Mouse (Mus musculus) gastrocnemius, postnatal 25 days (tissue): ENCODE measurements around the gene Rapgef1. TPM values are rescaled to one million over a fixed set of nuclear protein-coding genes. Genes with fewer than 3 reads are reported as not detected.
"Not testable (repeated sequence)": the region's sequence is repeated elsewhere in the genome, so short reads cannot be mapped to it uniquely, and the experiment has no call there.

Experiments used
- DNase-seq: peaks from one replicate; pipeline ENCODE4 v3.0.0; 2022
- total RNA-seq, 2 experiments: library from RNA; stranded (reverse); gene quantifications; 1 replicate in 1 of 2; 2 replicates in 1 of 2; pipeline ENCODE4 v1.2.3; 2021

The Rapgef1 gene
- total RNA-seq, 2 experiments from 2014 or later = 102 to 112 TPM

- no peak for DNase-seq
Measured at GRCm38 (mm10) chr2:29623247-29624090, 3.9 kb downstream of the Rapgef1 start.

- DNase-seq = no peak
Measured at GRCm38 (mm10) chr2:29624091-29624608, 4.6 kb downstream of the Rapgef1 start.

- peak; percentile 88 for DNase-seq
Measured at GRCm38 (mm10) chr2:29624739-29625138, 5.2 kb downstream of the Rapgef1 start.

- no peak for DNase-seq
Measured at GRCm38 (mm10) chr2:29625573-29626200, 6.2 kb downstream of the Rapgef1 start.

- no peak for DNase-seq
Measured at GRCm38 (mm10) chr2:29627337-29627736, 7.8 kb downstream of the Rapgef1 start.

GRCm38 (mm10) chr2:29628186-29628585 is 8.7 kb downstream of the Rapgef1 start:
- no peak for DNase-seq

GRCm38 (mm10) chr2:29628763-29629181 is 9.3 kb downstream of the Rapgef1 start:
- DNase-seq = no peak

GRCm38 (mm10) chr2:29629311-29629710 is 9.8 kb downstream of the Rapgef1 start:
- DNase-seq = no peak

- DNase-seq = no peak
Measured at GRCm38 (mm10) chr2:29630141-29630771, 10.7 kb downstream of the Rapgef1 start.

GRCm38 (mm10) chr2:29631020-29631419 is 11.5 kb downstream of the Rapgef1 start:
- no peak for DNase-seq

- DNase-seq = not testable (repeated sequence)
Measured at GRCm38 (mm10) chr2:29631564-29632167, 12.1 kb downstream of the Rapgef1 start.

- DNase-seq = no peak
Measured at GRCm38 (mm10) chr2:29632168-29632662, 12.7 kb downstream of the Rapgef1 start.

- peak; percentile 74 for DNase-seq
Measured at GRCm38 (mm10) chr2:29633101-29633554, 13.6 kb downstream of the Rapgef1 start.

GRCm38 (mm10) chr2:29633782-29634181 is 14.3 kb downstream of the Rapgef1 start:
- no peak for DNase-seq

- no peak for DNase-seq
Measured at GRCm38 (mm10) chr2:29634541-29634940, 15.0 kb downstream of the Rapgef1 start.

GRCm38 (mm10) chr2:29635966-29636507 is 16.5 kb downstream of the Rapgef1 start:
- DNase-seq = no peak

GRCm38 (mm10) chr2:29637528-29637927 is 18.0 kb downstream of the Rapgef1 start:
- DNase-seq = no peak

GRCm38 (mm10) chr2:29639377-29639776 is 19.9 kb downstream of the Rapgef1 start:
- no peak for DNase-seq

GRCm38 (mm10) chr2:29639953-29640743 is 20.6 kb downstream of the Rapgef1 start:
- no peak for DNase-seq

GRCm38 (mm10) chr2:29641707-29642106 is 22.2 kb downstream of the Rapgef1 start:
- DNase-seq = no peak

- DNase-seq = peak; percentile 61
Measured at GRCm38 (mm10) chr2:29643418-29643817, 23.9 kb downstream of the Rapgef1 start.
